Mouse (Mus musculus) liver, embryonic 11.5 days (tissue): ENCODE results near the gene Iqcf4. TPM values are rescaled to one million over a fixed set of nuclear protein-coding genes. Genes with fewer than 3 reads are reported as not detected.

Experiments
- ATAC-seq: fragments of 200-750 bp; cut with Nextera tagmentation; replicated peaks from 2 replicates; pipeline ENCODE4 v1.8.0; 2017; ENCODE audit warnings: moderate number of reproducible peaks, mild to moderate bottlenecking, moderate TSS enrichment, moderate library complexity; ENCODE audit not compliant: low FRiP score
- DNase-seq: peaks from one replicate; pipeline ENCODE4 v3.0.0-alpha.2; 2017; ENCODE audit warnings: low spot score
- H3K27ac ChIP-seq: fragments of 300-500 bp; sonication (generic); 2 replicates; pipeline ENCODE4 v1.5.1; 2014; ENCODE audit warnings: mild to moderate bottlenecking, low read depth, low read length, control low read depth
- H3K27me3 ChIP-seq: fragments of 300-500 bp; sonication (generic); replicated peaks from 2 replicates; pipeline ENCODE4 v1.6.1; 2014; ENCODE audit warnings: low read length, mixed read lengths; ENCODE audit not compliant: control insufficient read depth, insufficient read depth
- H3K36me3 ChIP-seq: fragments of 300-500 bp; sonication (generic); 2 replicates; pipeline ENCODE4 v1.6.1; 2014; ENCODE audit warnings: mild to moderate bottlenecking, low read length, moderate library complexity, mixed read lengths; ENCODE audit not compliant: control insufficient read depth, insufficient read depth
- H3K4me1 ChIP-seq: fragments of 300-500 bp; sonication (generic); replicated peaks from 2 replicates; pipeline ENCODE4 v1.6.1; 2014; ENCODE audit warnings: low read length, mixed read lengths; ENCODE audit not compliant: control insufficient read depth, insufficient read depth
- H3K4me2 ChIP-seq: fragments of 300-500 bp; sonication (generic); 2 replicates; pipeline ENCODE4 v1.6.1; 2014; ENCODE audit warnings: mild to moderate bottlenecking, control low read depth, moderate library complexity
- H3K4me3 ChIP-seq: fragments of 300-500 bp; sonication (generic); 2 replicates; pipeline ENCODE4 v1.5.1; 2014; ENCODE audit warnings: low read depth, low read length, control low read depth
- H3K9ac ChIP-seq: fragments of 300-500 bp; sonication (generic); 2 replicates; pipeline ENCODE4 v1.6.1; 2014; ENCODE audit warnings: low read depth, low read length, control low read depth
- H3K9me3 ChIP-seq: fragments of 300-500 bp; sonication (generic); 2 replicates; pipeline ENCODE4 v1.6.1; 2016; ENCODE audit warnings: low read length, inconsistent platforms, mixed read lengths; ENCODE audit not compliant: control insufficient read depth
- WGBS: fragments of 180-500 bp; shearing (Covaris S2); extraction: QIAGEN DNeasy Blood & Tissue Kit; methylation state at CpG from one replicate; pipeline ENCODE4 v1.1.7; 2014; 5-methylcytosine and 5-hydroxymethylcytosine counted together
- polyA plus RNA-seq: library from polyadenylated mRNA; unstranded; fragments of >200 nt; fragmentation: Nextera tagmentation; extraction: Ambion mirVana; gene quantifications from 2 replicates; pipeline ENCODE4 v1.2.1, GENCODE M21; 2014

The Iqcf4 gene
- polyA plus RNA-seq: not detected in 2 replicates

- H3K4me3 ChIP-seq: no peak within 1 kb of the TSS
- 78% methylated on average over 7 of the region's 7 CpGs for WGBS
- H3K27ac ChIP-seq: no peak within 1 kb of the TSS
- H3K9ac ChIP-seq: no peak within 1 kb of the TSS
- no peaks in the 10 kb centered on the region for H3K4me1 ChIP-seq
- no peak for ATAC-seq
- H3K27me3 ChIP-seq: no peaks in the 10 kb centered on the region
- no peaks in the 10 kb centered on the region for H3K9me3 ChIP-seq
- H3K4me2 ChIP-seq: no peak within 1 kb of the TSS
- H3K36me3 ChIP-seq: no peaks in the 10 kb centered on the region
- no peak for DNase-seq
These were observed at the start of gene Iqcf4 for GRCm38 (mm10) chr9:106570896-106571295. TSS of gene Iqcf4 (minus strand) at chr9:106570996.

GRCm38 (mm10) chr9:106617496-106617895 is 46.7 kb upstream of the Iqcf4 start:
- H3K27ac ChIP-seq: no peak overlapping the region
- no peak overlapping the region for H3K4me2 ChIP-seq
- 78% methylated on average over 3 of the region's 3 CpGs for WGBS

GRCm38 (mm10) chr9:106616306-106616705 is 45.5 kb upstream of the Iqcf4 start:
- Histone ChIP-seq H3K4me1 (no peaks in the 10 kb centered on the region), H3K36me3 (no peaks in the 10 kb centered on the region), H3K4me3 (no peak overlapping the region), H3K27me3 (no peaks in the 10 kb centered on the region), H3K9ac (no peak overlapping the region), H3K27ac (no peak overlapping the region), H3K4me2 (no peak overlapping the region), H3K9me3 (no peaks in the 10 kb centered on the region)
- DNase-seq (no peak), ATAC-seq (no peak)
- 75% methylated on average over 9 of the region's 9 CpGs for WGBS

More at GRCm38 (mm10) chr9:106617496-106617895, 46.7 kb upstream of the Iqcf4 start:
- ATAC-seq: no peak
- no peaks in the 10 kb centered on the region for H3K4me1 ChIP-seq
- DNase-seq: no peak
- H3K9ac ChIP-seq: no peak overlapping the region
- no peaks in the 10 kb centered on the region for H3K9me3 ChIP-seq
- H3K27me3 ChIP-seq: no peaks in the 10 kb centered on the region
- H3K4me3 ChIP-seq: no peak overlapping the region
- H3K36me3 ChIP-seq: no peaks in the 10 kb centered on the region

- no peaks in the 10 kb centered on the region for H3K4me1 ChIP-seq
- H3K27me3 ChIP-seq: no peaks in the 10 kb centered on the region
- no peaks in the 10 kb centered on the region for H3K9me3 ChIP-seq
- H3K4me3 ChIP-seq: no peak overlapping the region
- no peak overlapping the region for H3K9ac ChIP-seq
- H3K4me2 ChIP-seq: no peak overlapping the region
- H3K36me3 ChIP-seq: no peaks in the 10 kb centered on the region
- ATAC-seq (no peak), DNase-seq (no peak)
- no peak overlapping the region for H3K27ac ChIP-seq
- WGBS: 41% methylated on average over 3 of the region's 3 CpGs
These were observed 43.8 kb upstream of the Iqcf4 start for GRCm38 (mm10) chr9:106614616-106615015.

- no peaks in the 10 kb centered on the region for H3K27me3 ChIP-seq
- 59% methylated on average over 2 of the region's 2 CpGs for WGBS
These were observed 43.2 kb upstream of the Iqcf4 start for GRCm38 (mm10) chr9:106613951-106614350.

GRCm38 (mm10) chr9:106610727-106611126 is 39.9 kb upstream of the Iqcf4 start:
- H3K9me3 ChIP-seq: no peaks in the 10 kb centered on the region
- no peak overlapping the region for H3K4me2 ChIP-seq
- H3K27ac ChIP-seq: no peak overlapping the region
- no peaks in the 10 kb centered on the region for H3K36me3 ChIP-seq
- ATAC-seq (no peak), DNase-seq (no peak)
- no peaks in the 10 kb centered on the region for H3K4me1 ChIP-seq
- 82% methylated on average over 4 of the region's 4 CpGs for WGBS
- H3K4me3 ChIP-seq: no peak overlapping the region
- H3K9ac ChIP-seq: no peak overlapping the region
- H3K27me3 ChIP-seq: no peaks in the 10 kb centered on the region

More at GRCm38 (mm10) chr9:106613951-106614350, 43.2 kb upstream of the Iqcf4 start:
- Histone ChIP-seq H3K9ac (no peak overlapping the region), H3K4me2 (no peak overlapping the region), H3K4me3 (no peak overlapping the region), H3K9me3 (no peaks in the 10 kb centered on the region), H3K36me3 (no peaks in the 10 kb centered on the region), H3K4me1 (no peaks in the 10 kb centered on the region), H3K27ac (no peak overlapping the region)
- no peak for DNase-seq
- ATAC-seq: no peak

GRCm38 (mm10) chr9:106600546-106600945 is 29.8 kb upstream of the Iqcf4 start:
- WGBS: 24% methylated on average over 8 of the region's 8 CpGs
- ATAC-seq (no peak), DNase-seq (no peak)
- no peak overlapping the region for H3K27ac ChIP-seq
- no peak overlapping the region for H3K4me2 ChIP-seq
- H3K9me3 ChIP-seq: no peaks in the 10 kb centered on the region
- no peaks in the 10 kb centered on the region for H3K27me3 ChIP-seq
- H3K4me3 ChIP-seq: no peak overlapping the region
- H3K4me1 ChIP-seq: no peaks in the 10 kb centered on the region
- H3K36me3 ChIP-seq: no peaks in the 10 kb centered on the region
- no peak overlapping the region for H3K9ac ChIP-seq

- Histone ChIP-seq H3K36me3 (no peaks in the 10 kb centered on the region), H3K4me1 (no peaks in the 10 kb centered on the region), H3K27me3 (no peaks in the 10 kb centered on the region), H3K9ac (no peak overlapping the region), H3K4me3 (no peak overlapping the region), H3K9me3 (no peaks in the 10 kb centered on the region), H3K4me2 (no peak overlapping the region), H3K27ac (no peak overlapping the region)
- no peak for ATAC-seq
- DNase-seq: no peak
- 37% methylated on average over 7 of the region's 7 CpGs for WGBS
These were observed 27.7 kb upstream of the Iqcf4 start for GRCm38 (mm10) chr9:106598466-106598865.

- 69% methylated on average over 7 of the region's 7 CpGs for WGBS
- Histone ChIP-seq H3K9me3 (no peaks in the 10 kb centered on the region), H3K9ac (no peak overlapping the region), H3K36me3 (no peaks in the 10 kb centered on the region), H3K4me1 (no peaks in the 10 kb centered on the region), H3K4me3 (no peak overlapping the region), H3K27me3 (no peaks in the 10 kb centered on the region), H3K27ac (no peak overlapping the region), H3K4me2 (no peak overlapping the region)
- ATAC-seq (no peak), DNase-seq (no peak)
These were observed 25.0 kb upstream of the Iqcf4 start for GRCm38 (mm10) chr9:106595836-106596235.
